Mouse (Mus musculus): Measurements from ENCODE around the gene Acrbp. TPM values are rescaled to one million over a fixed set of nuclear protein-coding genes. Genes with fewer than 3 reads are reported as not detected.
"Not testable (repeated sequence)": the region's sequence is repeated elsewhere in the genome, so short reads cannot be mapped to it uniquely, and the experiment has no call there.

Gene Acrbp
- polyA plus RNA-seq, 1 experiment from 2014 or later, result 16.3 TPM

- WGBS, result 30% methylated on average over 6 of the region's 6 CpGs
- Histone ChIP-seq H3K27me3 (ENCODE audit: control insufficient read depth, insufficient read depth, low read length) (no peaks in the 10 kb centered on the region), H3K9me3 (ENCODE audit: control insufficient read depth, low read length) (no peaks in the 10 kb centered on the region), H3K27ac (replicated peaks; ENCODE audit: low read depth, low read length) (no peak overlapping the region), H3K4me1 (ENCODE audit: control insufficient read depth, insufficient read depth, low read length) (peaks cover 4% of the 10 kb centered on the region; the same call in 1 of the 2 replicates), H3K4me3 (replicated peaks; ENCODE audit: low read depth, low read length) (no peak overlapping the region), H3K9ac (replicated peaks; ENCODE audit: low read length) (no peak overlapping the region), H3K4me2 (ENCODE audit: low read length) (no peak overlapping the region), H3K36me3 (ENCODE audit: control insufficient read depth, insufficient read depth, low read length) (0 out of 2 replicates have a peak, but pooled peaks cover 7% of the 10 kb centered on the region)
- DNase-seq (no peak), ATAC-seq (ENCODE audit: low FRiP score, low TSS enrichment) (no peak)
Observed at GRCm38 (mm10) chr6:125061493-125061892, 12.0 kb downstream of the Acrbp start.

- ATAC-seq (ENCODE audit: low FRiP score, low TSS enrichment) (no peak), DNase-seq (no peak)
- H3K27me3 ChIP-seq (ENCODE audit: control insufficient read depth, insufficient read depth, low read length), result no peaks in the 10 kb centered on the region
- no peak overlapping the region for H3K4me2 ChIP-seq (ENCODE audit: low read length)
- 85% methylated on average over 5 of the region's 5 CpGs for WGBS
- no peak overlapping the region for H3K9ac ChIP-seq (replicated peaks; ENCODE audit: low read length)
- no peak overlapping the region for H3K27ac ChIP-seq (replicated peaks; ENCODE audit: low read depth, low read length)
- 0 out of 2 replicates have a peak, but pooled peaks cover 3% of the 10 kb centered on the region for H3K36me3 ChIP-seq (ENCODE audit: control insufficient read depth, insufficient read depth, low read length)
- no peak overlapping the region for H3K4me3 ChIP-seq (replicated peaks; ENCODE audit: low read depth, low read length)
- H3K4me1 ChIP-seq (ENCODE audit: control insufficient read depth, insufficient read depth, low read length), result peaks cover 4% of the 10 kb centered on the region; the same call in 1 of the 2 replicates
- H3K9me3 ChIP-seq (ENCODE audit: control insufficient read depth, low read length), result no peaks in the 10 kb centered on the region
Observed at GRCm38 (mm10) chr6:125062511-125062910, 13.0 kb downstream of the Acrbp start.

GRCm38 (mm10) chr6:125063906-125064305 is 14.4 kb downstream of the Acrbp start:
- DNase-seq (no peak), ATAC-seq (ENCODE audit: low FRiP score, low TSS enrichment) (no peak)
- no peaks in the 10 kb centered on the region for H3K9me3 ChIP-seq (ENCODE audit: control insufficient read depth, low read length)
- 88% methylated on average over 6 of the region's 6 CpGs for WGBS
- H3K9ac ChIP-seq (replicated peaks; ENCODE audit: low read length), result no peak overlapping the region
- peaks cover 4% of the 10 kb centered on the region; the same call in 1 of the 2 replicates for H3K4me1 ChIP-seq (ENCODE audit: control insufficient read depth, insufficient read depth, low read length)
- H3K27me3 ChIP-seq (ENCODE audit: control insufficient read depth, insufficient read depth, low read length), result no peaks in the 10 kb centered on the region
- no peak overlapping the region for H3K27ac ChIP-seq (replicated peaks; ENCODE audit: low read depth, low read length)
- H3K36me3 ChIP-seq (ENCODE audit: control insufficient read depth, insufficient read depth, low read length), result no peaks in the 10 kb centered on the region
- H3K4me2 ChIP-seq (ENCODE audit: low read length), result no peak overlapping the region
- H3K4me3 ChIP-seq (replicated peaks; ENCODE audit: low read depth, low read length), result no peak overlapping the region

- H3K4me2 ChIP-seq (ENCODE audit: low read length); DNase-seq; H3K36me3 ChIP-seq (ENCODE audit: control insufficient read depth, insufficient read depth, low read length); H3K9me3 ChIP-seq (ENCODE audit: control insufficient read depth, low read length); ATAC-seq (ENCODE audit: low FRiP score, low TSS enrichment); H3K4me3 ChIP-seq (replicated peaks; ENCODE audit: low read depth, low read length); H3K9ac ChIP-seq (replicated peaks; ENCODE audit: low read length); H3K27me3 ChIP-seq (ENCODE audit: control insufficient read depth, insufficient read depth, low read length); H3K4me1 ChIP-seq (ENCODE audit: control insufficient read depth, insufficient read depth, low read length); H3K27ac ChIP-seq (replicated peaks; ENCODE audit: low read depth, low read length): not testable (repeated sequence)
- no CpG with 5 or more reads among the region's 1 CpGs for WGBS
Observed at GRCm38 (mm10) chr6:125065223-125065622, 15.7 kb downstream of the Acrbp start.

GRCm38 (mm10) chr6:125067571-125067995 is 18.1 kb downstream of the Acrbp start, which contains the start of gene Lpar5:
Gene Lpar5 (plus strand): TSS chr6:125067920.
- no peak for ATAC-seq (ENCODE audit: low FRiP score, low TSS enrichment)
- DNase-seq, result no peak
- H3K4me2 ChIP-seq (ENCODE audit: low read length), result no peak within 1 kb of the TSS
- no peak within 1 kb of the TSS for H3K9ac ChIP-seq (replicated peaks; ENCODE audit: low read length)
- WGBS, result 67% methylated on average over 8 of the region's 8 CpGs
- 0 out of 2 replicates have a peak, but pooled peaks cover 4% of the 10 kb centered on the region for H3K4me1 ChIP-seq (ENCODE audit: control insufficient read depth, insufficient read depth, low read length)
- no peaks in the 10 kb centered on the region for H3K36me3 ChIP-seq (ENCODE audit: control insufficient read depth, insufficient read depth, low read length)
- no peaks in the 10 kb centered on the region for H3K9me3 ChIP-seq (ENCODE audit: control insufficient read depth, low read length)
- no peak within 1 kb of the TSS for H3K4me3 ChIP-seq (replicated peaks; ENCODE audit: low read depth, low read length)
- H3K27me3 ChIP-seq (ENCODE audit: control insufficient read depth, insufficient read depth, low read length), result no peaks in the 10 kb centered on the region
- H3K27ac ChIP-seq (replicated peaks; ENCODE audit: low read depth, low read length), result no peak within 1 kb of the TSS

- H3K9ac ChIP-seq (replicated peaks; ENCODE audit: low read length), result 0 out of 2 replicates have a peak overlapping the region, but pooled peaks have one; percentile 2
- 77% methylated on average over 18 of the region's 18 CpGs for WGBS
Observed at GRCm38 (mm10) chr6:125071170-125071895, 21.8 kb downstream of the Acrbp start.

DNA sequence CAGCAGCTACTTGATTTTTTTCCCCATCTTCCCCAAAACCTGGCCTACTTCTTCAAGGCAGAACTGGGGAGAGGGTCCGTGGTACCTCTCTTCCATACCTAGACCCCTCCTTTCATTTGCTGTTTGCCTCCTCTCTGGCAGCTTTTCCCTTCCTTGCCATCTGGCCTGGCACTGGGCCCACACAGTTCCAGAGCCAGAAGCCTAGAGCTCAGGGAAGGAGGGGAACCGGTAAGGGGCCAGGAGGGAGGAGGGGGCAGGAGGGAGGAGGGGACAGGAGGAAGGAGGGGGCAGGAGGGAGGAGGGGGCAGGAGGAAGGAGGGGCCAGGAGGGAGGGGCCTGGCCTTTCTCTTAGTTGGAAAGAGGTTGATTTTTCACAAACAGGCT is 22.4 kb downstream of the Acrbp start:
- Histone ChIP-seq H3K9ac (replicated peaks; ENCODE audit: low read length) (0 out of 2 replicates have a peak overlapping the region, but pooled peaks have one; percentile 2), H3K4me1 (ENCODE audit: control insufficient read depth, insufficient read depth, low read length) (0 out of 2 replicates have a peak, but pooled peaks cover 4% of the 10 kb centered on the region), H3K4me2 (ENCODE audit: low read length) (no peak overlapping the region), H3K36me3 (ENCODE audit: control insufficient read depth, insufficient read depth, low read length) (no peaks in the 10 kb centered on the region), H3K27me3 (ENCODE audit: control insufficient read depth, insufficient read depth, low read length) (no peaks in the 10 kb centered on the region), H3K27ac (replicated peaks; ENCODE audit: low read depth, low read length) (peak overlapping the region; percentile 78), H3K9me3 (ENCODE audit: control insufficient read depth, low read length) (no peaks in the 10 kb centered on the region), H3K4me3 (replicated peaks; ENCODE audit: low read depth, low read length) (no peak overlapping the region)
- WGBS, result 14% methylated on average over 2 of the region's 2 CpGs
- DNase-seq, result peak; percentile 80
- ATAC-seq (ENCODE audit: low FRiP score, low TSS enrichment), result peak; percentile 87

More at GRCm38 (mm10) chr6:125071170-125071895, 21.8 kb downstream of the Acrbp start:
- Histone ChIP-seq H3K36me3 (ENCODE audit: control insufficient read depth, insufficient read depth, low read length) (no peaks in the 10 kb centered on the region), H3K27me3 (ENCODE audit: control insufficient read depth, insufficient read depth, low read length) (no peaks in the 10 kb centered on the region), H3K27ac (replicated peaks; ENCODE audit: low read depth, low read length) (peak overlapping the region; percentile 78), H3K4me2 (ENCODE audit: low read length) (no peak overlapping the region), H3K4me1 (ENCODE audit: control insufficient read depth, insufficient read depth, low read length) (0 out of 2 replicates have a peak, but pooled peaks cover 4% of the 10 kb centered on the region), H3K9me3 (ENCODE audit: control insufficient read depth, low read length) (no peaks in the 10 kb centered on the region), H3K4me3 (replicated peaks; ENCODE audit: low read depth, low read length) (no peak overlapping the region)
- ATAC-seq (ENCODE audit: low FRiP score, low TSS enrichment) (peak; percentile 79), DNase-seq (peak; percentile 51)

GRCm38 (mm10) chr6:125073825-125074224 is 24.3 kb downstream of the Acrbp start:
- no peak for ATAC-seq (ENCODE audit: low FRiP score, low TSS enrichment)
- Histone ChIP-seq H3K4me1 (ENCODE audit: control insufficient read depth, insufficient read depth, low read length) (0 out of 2 replicates have a peak, but pooled peaks cover 4% of the 10 kb centered on the region), H3K27me3 (ENCODE audit: control insufficient read depth, insufficient read depth, low read length) (no peaks in the 10 kb centered on the region), H3K4me3 (replicated peaks; ENCODE audit: low read depth, low read length) (no peak overlapping the region), H3K9me3 (ENCODE audit: control insufficient read depth, low read length) (no peaks in the 10 kb centered on the region), H3K27ac (replicated peaks; ENCODE audit: low read depth, low read length) (no peak overlapping the region), H3K9ac (replicated peaks; ENCODE audit: low read length) (no peak overlapping the region), H3K36me3 (ENCODE audit: control insufficient read depth, insufficient read depth, low read length) (no peaks in the 10 kb centered on the region), H3K4me2 (ENCODE audit: low read length) (no peak overlapping the region)
- 71% methylated on average over 8 of the region's 8 CpGs for WGBS
- no peak for DNase-seq
